ENCODE assay signal across 8 mouse cellular contexts in genomic region chr7:43466099-43466694, GRCm38 (mm10). TPM values are rescaled to one million over a fixed set of nuclear protein-coding genes. Genes with fewer than 3 reads are reported as not detected.
DNase-seq lines count a peak whose midpoint lies in the region; ATAC-seq and TF ChIP-seq lines count a peak whose summit lies in the region.

No protein-coding gene starts in this region.

- H3K27ac ChIP-seq in intestine, postnatal 0 days (ENCODE audit: low read depth, low read length) = no peak overlapping the region
- H3K27ac ChIP-seq in limb, embryonic 13.5 days = peak overlapping the region; percentile 33; the same call in 1 of the 2 replicates
- H3K27ac ChIP-seq in midbrain, embryonic 14.5 days (replicated peaks; ENCODE audit: low read depth, low read length) = peak overlapping the region; percentile 46; the same call in 1 of the 2 replicates

- peak overlapping the region; percentile 28 for H3K9ac ChIP-seq in intestine, postnatal 0 days (ENCODE audit: low read depth, low read length)
- H3K9ac ChIP-seq in limb, embryonic 13.5 days = peak overlapping the region; percentile 63
- peak overlapping the region; percentile 38 for H3K9ac ChIP-seq in midbrain, embryonic 14.5 days (replicated peaks; ENCODE audit: low read length)

- peak; percentile 98 for TF ChIP-seq CTCF in intestine, postnatal 0 days (IDR thresholded peaks at IDR 0.05; ENCODE audit: low read depth)

- no peaks in the 10 kb centered on the region for H3K4me1 ChIP-seq in intestine, postnatal 0 days (replicated peaks; ENCODE audit: control insufficient read depth, insufficient read depth, low read length)
- peaks cover 8% of the 10 kb centered on the region for H3K4me1 ChIP-seq in limb, embryonic 13.5 days
- peaks cover 10% of the 10 kb centered on the region; the same call in 1 of the 2 replicates for H3K4me1 ChIP-seq in midbrain, embryonic 14.5 days (ENCODE audit: control insufficient read depth, insufficient read depth, low read length)

- peak; percentile 62 for ATAC-seq in granulocyte monocyte progenitor cell, adult 5-6 weeks (replicated peaks; ENCODE audit: poor library complexity, severe bottlenecking)
- peak; percentile 74 for ATAC-seq in intestine, postnatal 0 days
- ATAC-seq in limb, embryonic 13.5 days (ENCODE audit: low FRiP score, low read depth) = peak; percentile 68
- peak; percentile 70 for ATAC-seq in midbrain, embryonic 14.5 days (ENCODE audit: low FRiP score, low TSS enrichment)

- DNase-seq in left cerebral cortex, adult 18-20 months (ENCODE audit: low spot score in 2 of 2) = peak; percentile 71 to 72
- no peak for DNase-seq in left cerebral cortex, adult 11 months (ENCODE audit: low spot score)
- peak; percentile 78 for DNase-seq in embryo, embryonic 9.5 days (ENCODE audit: extremely low spot score)
- peak; percentile 90 for DNase-seq in midbrain, embryonic 14.5 days
- peak; percentile 74 to 85 for DNase-seq in spleen, adult 18-20 months

- H3K4me2 ChIP-seq in intestine, postnatal 0 days (replicated peaks; ENCODE audit: low read depth) = peak overlapping the region; percentile 97
- H3K4me2 ChIP-seq in limb, embryonic 13.5 days (replicated peaks) = peak overlapping the region; percentile 82
- peak overlapping the region; percentile 75 for H3K4me2 ChIP-seq in midbrain, embryonic 14.5 days (ENCODE audit: low read length)

- no peaks in the 10 kb centered on the region for H3K9me3 ChIP-seq in intestine, postnatal 0 days (ENCODE audit: control insufficient read depth)
- no peaks in the 10 kb centered on the region for H3K9me3 ChIP-seq in limb, embryonic 13.5 days
- H3K9me3 ChIP-seq in midbrain, embryonic 14.5 days (ENCODE audit: control insufficient read depth, low read length) = no peaks in the 10 kb centered on the region

- no peaks in the 10 kb centered on the region for H3K27me3 ChIP-seq in intestine, postnatal 0 days (replicated peaks; ENCODE audit: control insufficient read depth, insufficient read depth, low read length)
- peaks cover 40% of the 10 kb centered on the region for H3K27me3 ChIP-seq in limb, embryonic 13.5 days
- no peaks in the 10 kb centered on the region for H3K27me3 ChIP-seq in midbrain, embryonic 14.5 days (ENCODE audit: control insufficient read depth, insufficient read depth, low read length)

- 2% methylated on average over 33 of the region's 33 CpGs for WGBS in intestine, postnatal 0 days
- WGBS in limb, embryonic 13.5 days = under 1% methylated on average over 33 of the region's 33 CpGs
- 1% methylated on average over 33 of the region's 33 CpGs for WGBS in midbrain, embryonic 14.5 days

- H3K4me3 ChIP-seq in intestine, postnatal 0 days (ENCODE audit: low read depth, low read length) = peak overlapping the region; percentile 51
- H3K4me3 ChIP-seq in limb, embryonic 13.5 days = peak overlapping the region; percentile 51
- H3K4me3 ChIP-seq in midbrain, embryonic 14.5 days (replicated peaks; ENCODE audit: low read depth, low read length) = peak overlapping the region; percentile 40

- H3K36me3 ChIP-seq in intestine, postnatal 0 days (ENCODE audit: control insufficient read depth, insufficient read depth) = no peaks in the 10 kb centered on the region; the same call in 1 of the 2 replicates
- no peaks in the 10 kb centered on the region for H3K36me3 ChIP-seq in limb, embryonic 13.5 days
- H3K36me3 ChIP-seq in midbrain, embryonic 14.5 days (ENCODE audit: control insufficient read depth, insufficient read depth, low read length) = no peaks in the 10 kb centered on the region

RNA-seq across cellular contexts. Expression of gene Vsig10l, which starts 3.2 kb away (rescaled TPM):
- total RNA-seq in left cerebral cortex, adult 18-20 months (2021) = 1 to 10 TPM; 1.2 to 2.5 TPM
- total RNA-seq in granulocyte monocyte progenitor cell, adult 5-6 weeks (2014; fragmentation: Nextera tagmentation) = 5.9 and 10.4 TPM in 2 replicates
- total RNA-seq in granulocyte monocyte progenitor cell, adult 5-6 weeks (2017) = 4.3 and 4.4 TPM in 2 replicates
- 4.5 and 5.3 TPM in 2 replicates for polyA plus RNA-seq in intestine, postnatal 0 days (2015; fragmentation: Nextera tagmentation; extraction: Ambion mirVana)
- polyA plus RNA-seq in limb, embryonic 13.5 days (2015; fragmentation: Nextera tagmentation; extraction: Ambion mirVana) = 3.9 and 4.8 TPM in 2 replicates
- polyA plus RNA-seq in midbrain, embryonic 14.5 days (2014; fragmentation: Nextera tagmentation; extraction: Ambion mirVana) = 8.0 and 12.5 TPM in 2 replicates

RNA-seq across cellular contexts. Expression of gene Gm45233, which starts 22.3 kb away (rescaled TPM):
- total RNA-seq in left cerebral cortex, adult 18-20 months (2021) = under 1 TPM in 1 of 2 experiments, not detected in 1; 0.81 TPM
- 0.43 TPM in 1 of 2 replicates, not detected in the other for total RNA-seq in granulocyte monocyte progenitor cell, adult 5-6 weeks (2014; fragmentation: Nextera tagmentation)
- 5.7 TPM in 1 of 2 replicates, not detected in the other for total RNA-seq in granulocyte monocyte progenitor cell, adult 5-6 weeks (2017)
- polyA plus RNA-seq in intestine, postnatal 0 days (2015; fragmentation: Nextera tagmentation; extraction: Ambion mirVana) = 0.23 and 0.24 TPM in 2 replicates
- polyA plus RNA-seq in limb, embryonic 13.5 days (2015; fragmentation: Nextera tagmentation; extraction: Ambion mirVana) = not detected in 2 replicates
- polyA plus RNA-seq in midbrain, embryonic 14.5 days (2014; fragmentation: Nextera tagmentation; extraction: Ambion mirVana) = not detected in 2 replicates

RNA-seq across cellular contexts. Expression of gene Etfb, which starts 22.3 kb away (rescaled TPM):
- 10 to 100 TPM; 59.0 to 64.5 TPM for total RNA-seq in left cerebral cortex, adult 18-20 months (2021)
- total RNA-seq in granulocyte monocyte progenitor cell, adult 5-6 weeks (2014; fragmentation: Nextera tagmentation) = 485 and 520 TPM in 2 replicates
- 676 and 828 TPM in 2 replicates for total RNA-seq in granulocyte monocyte progenitor cell, adult 5-6 weeks (2017)
- 813 and 825 TPM in 2 replicates for polyA plus RNA-seq in intestine, postnatal 0 days (2015; fragmentation: Nextera tagmentation; extraction: Ambion mirVana)
- polyA plus RNA-seq in limb, embryonic 13.5 days (2015; fragmentation: Nextera tagmentation; extraction: Ambion mirVana) = 272 and 301 TPM in 2 replicates
- 101 and 120 TPM in 2 replicates for polyA plus RNA-seq in midbrain, embryonic 14.5 days (2014; fragmentation: Nextera tagmentation; extraction: Ambion mirVana)

RNA-seq across cellular contexts. Expression of gene Iglon5, which starts 23.7 kb away (rescaled TPM):
- total RNA-seq in left cerebral cortex, adult 18-20 months (2021) = 10 to 100 TPM; 20.6 to 24.9 TPM
- total RNA-seq in granulocyte monocyte progenitor cell, adult 5-6 weeks (2014; fragmentation: Nextera tagmentation) = not detected in 2 replicates
- total RNA-seq in granulocyte monocyte progenitor cell, adult 5-6 weeks (2017) = not detected in 2 replicates
- 0.20 TPM in 2 replicates for polyA plus RNA-seq in intestine, postnatal 0 days (2015; fragmentation: Nextera tagmentation; extraction: Ambion mirVana)
- 1.8 and 2.0 TPM in 2 replicates for polyA plus RNA-seq in limb, embryonic 13.5 days (2015; fragmentation: Nextera tagmentation; extraction: Ambion mirVana)
- 8.8 and 12.1 TPM in 2 replicates for polyA plus RNA-seq in midbrain, embryonic 14.5 days (2014; fragmentation: Nextera tagmentation; extraction: Ambion mirVana)

RNA-seq across cellular contexts. Expression of gene Cldnd2, which starts 25.6 kb away (rescaled TPM):
- total RNA-seq in left cerebral cortex, adult 18-20 months (2021) = not detected
- 2.4 TPM in 1 of 2 replicates, not detected in the other for total RNA-seq in granulocyte monocyte progenitor cell, adult 5-6 weeks (2014; fragmentation: Nextera tagmentation)
- total RNA-seq in granulocyte monocyte progenitor cell, adult 5-6 weeks (2017) = 0.52 TPM in 1 of 2 replicates, not detected in the other
- not detected in 2 replicates for polyA plus RNA-seq in intestine, postnatal 0 days (2015; fragmentation: Nextera tagmentation; extraction: Ambion mirVana)
- not detected in 2 replicates for polyA plus RNA-seq in limb, embryonic 13.5 days (2015; fragmentation: Nextera tagmentation; extraction: Ambion mirVana)
- polyA plus RNA-seq in midbrain, embryonic 14.5 days (2014; fragmentation: Nextera tagmentation; extraction: Ambion mirVana) = not detected in 2 replicates
